Mouse (Mus musculus) olfactory bulb, adult 2 months (tissue): ENCODE measurements around the gene Cttnbp2. TPM values are rescaled to one million over a fixed set of nuclear protein-coding genes. Genes with fewer than 3 reads are reported as not detected.
A peak's percentile ranks its signal among the peaks of the same experiment; 100 is the strongest.

Experiments used
- H3K27ac ChIP-seq: fragments of 200-500 bp; 2 replicates; pipeline ENCODE4 v1.5.1; 2012; ENCODE audit warnings: low read depth, low read length; ENCODE audit not compliant: insufficient read depth
- H3K4me1 ChIP-seq: fragments of 200-500 bp; 2 replicates; pipeline ENCODE4 v1.6.1; 2012; ENCODE audit warnings: low read length; ENCODE audit not compliant: control insufficient read depth, insufficient read depth
- H3K4me3 ChIP-seq: fragments of 200-500 bp; 2 replicates; pipeline ENCODE4 v1.5.1; 2012; ENCODE audit warnings: mild to moderate bottlenecking, low read depth, low read length, moderate library complexity; ENCODE audit not compliant: insufficient read depth
- CTCF ChIP-seq: fragments of 200-500 bp; IDR thresholded peaks from 2 replicates; pipeline ENCODE4 v1.5.1; 2012; ENCODE audit warnings: low read depth, mild to moderate bottlenecking, low read length, moderate library complexity; ENCODE audit not compliant: insufficient read depth
- POLR2A ChIP-seq: fragments of 200-500 bp; IDR thresholded peaks from 2 replicates; pipeline ENCODE4 v1.6.1; 2012; ENCODE audit warnings: mild to moderate bottlenecking, low read depth, low read length, moderate library complexity; ENCODE audit not compliant: insufficient read depth
- WGBS: fragments of 180-500 bp; shearing (Covaris S2); methylation state at CpG from one replicate; pipeline ENCODE4 v1.1.7; 2018; 5-methylcytosine and 5-hydroxymethylcytosine counted together
- polyA plus RNA-seq: library from polyadenylated mRNA; stranded (reverse); fragments of >200 nt; gene quantifications from 2 replicates; pipeline ENCODE4 v1.2.4, GENCODE M21; 2012; ENCODE audit warnings: low replicate concordance; ENCODE audit not compliant: missing spikeins, insufficient read depth, insufficient read length

The Cttnbp2 gene
- polyA plus RNA-seq, 1 experiment = 113 TPM

DNA sequence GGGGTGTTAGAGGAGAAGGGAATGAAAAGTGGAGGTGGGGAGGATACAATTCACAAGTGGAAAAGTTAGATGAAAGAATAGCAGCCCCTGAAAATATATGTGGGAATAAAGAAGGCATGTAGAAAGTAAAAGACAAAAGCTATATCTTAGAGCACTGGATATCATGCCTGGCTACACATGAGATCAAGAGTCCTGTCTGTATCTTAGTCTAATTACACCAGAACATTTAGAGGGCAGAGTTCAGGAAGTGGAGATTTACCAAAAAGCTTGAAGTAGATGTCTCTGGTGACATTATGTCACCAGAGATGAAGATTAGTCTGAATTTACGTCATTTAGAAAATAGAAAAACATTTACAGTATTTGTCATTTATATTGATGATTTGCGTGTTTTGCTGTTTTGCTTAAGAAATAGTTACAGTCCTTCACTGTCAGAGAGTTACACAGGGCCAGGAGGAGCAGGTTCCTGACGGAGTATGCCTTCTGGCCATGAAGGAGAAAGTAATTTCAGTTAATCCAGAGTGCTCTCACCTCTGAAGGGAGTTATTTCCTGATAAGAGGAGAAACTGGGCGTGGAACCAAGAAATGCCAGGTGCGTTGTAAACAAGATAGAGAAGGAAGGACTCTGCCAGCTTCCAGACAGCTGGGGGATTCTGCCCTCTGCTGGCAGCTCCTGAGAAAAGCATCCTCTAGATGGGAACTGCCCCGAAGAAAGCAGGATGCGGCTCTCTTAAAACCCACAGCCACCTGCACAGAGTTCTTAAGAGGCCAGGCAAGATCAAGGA is 142.0 kb downstream of the Cttnbp2 start:
- WGBS = 35% methylated on average over 7 of the region's 7 CpGs

GRCm38 (mm10) chr6:18369723-18370122 is 144.9 kb downstream of the Cttnbp2 start:
- H3K4me3 ChIP-seq = no peak overlapping the region
- H3K27ac ChIP-seq = no peak overlapping the region
- TF ChIP-seq POLR2A (no peak), CTCF (no peak)
- no peaks in the 10 kb centered on the region for H3K4me1 ChIP-seq
- WGBS = 90% methylated on average over 4 of the region's 4 CpGs

More for the DNA sequence above, 142.0 kb downstream of the Cttnbp2 start:
- Histone ChIP-seq H3K4me3 (no peak overlapping the region), H3K27ac (no peak overlapping the region), H3K4me1 (no peaks in the 10 kb centered on the region)
- TF ChIP-seq POLR2A = no peak
- TF ChIP-seq CTCF = peak; percentile 85

DNA sequence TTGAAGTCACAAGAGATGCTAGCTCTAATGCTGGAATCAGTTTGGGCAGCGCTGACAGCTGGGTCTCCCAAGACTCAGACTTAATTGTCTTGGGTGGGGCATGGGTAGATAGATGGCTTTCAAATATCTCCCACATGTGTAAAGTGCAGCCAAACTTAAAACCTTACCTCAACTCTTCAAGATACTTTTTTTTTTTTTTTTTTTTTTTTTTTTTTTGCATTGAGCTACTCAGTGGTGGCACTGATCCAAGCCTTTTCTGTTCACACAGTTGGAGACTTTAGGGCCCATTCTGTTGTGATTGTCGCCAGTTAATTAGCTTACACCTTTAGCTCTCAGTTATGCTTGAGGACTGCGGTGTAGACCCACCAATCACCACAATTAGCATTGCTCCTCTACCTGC is 145.6 kb downstream of the Cttnbp2 start:
- no peak overlapping the region for H3K4me3 ChIP-seq
- 58% methylated on average over 3 of the region's 3 CpGs for whole genome bisulfite sequencing
- no peaks in the 10 kb centered on the region for H3K4me1 ChIP-seq
- H3K27ac ChIP-seq = no peak overlapping the region
- TF ChIP-seq CTCF (no peak), POLR2A (no peak)

DNA sequence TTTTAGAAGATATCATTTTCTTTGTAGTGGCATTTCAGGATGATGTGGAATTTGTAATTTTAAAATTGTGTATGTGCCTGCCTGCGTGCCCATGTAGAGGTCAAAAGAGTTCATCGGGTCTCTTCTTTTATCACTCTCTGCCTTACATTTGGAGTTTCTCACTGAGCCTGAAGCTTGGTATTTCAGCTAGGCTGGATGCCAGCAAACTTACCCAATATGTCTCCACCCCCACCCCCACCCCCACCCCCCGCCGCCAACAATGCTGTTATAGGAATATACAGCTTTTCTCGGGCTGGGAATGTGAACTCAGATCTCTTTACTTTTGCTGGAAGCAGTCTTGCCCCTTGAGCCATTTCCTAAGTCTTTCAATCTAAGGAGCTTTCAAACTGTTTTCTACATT is 152.4 kb downstream of the Cttnbp2 start:
- TF ChIP-seq POLR2A = no peak
- no peak for TF ChIP-seq CTCF
- no peak overlapping the region for H3K4me3 ChIP-seq
- no peak overlapping the region for H3K27ac ChIP-seq
- 56% methylated on average over 5 of the region's 5 CpGs for WGBS
- H3K4me1 ChIP-seq = no peaks in the 10 kb centered on the region

DNA sequence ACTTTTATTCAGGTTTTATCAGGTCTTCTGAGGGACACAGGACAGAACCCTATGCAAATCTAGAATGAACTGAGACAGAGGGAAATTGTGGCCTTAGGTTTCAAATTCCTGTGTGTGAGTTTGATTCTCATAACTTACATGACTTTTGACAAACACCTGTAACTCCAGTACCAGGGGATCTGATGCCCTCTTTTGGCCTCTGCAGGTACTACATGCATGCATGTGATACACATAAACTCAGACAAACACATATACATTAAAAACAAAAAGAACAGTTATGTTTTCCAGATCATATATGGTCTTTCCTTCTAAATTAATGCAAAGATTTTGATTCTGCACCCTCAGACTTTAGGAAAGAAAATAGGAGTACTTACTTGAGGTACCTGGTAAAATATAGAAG is 153.7 kb downstream of the Cttnbp2 start:
- Histone ChIP-seq H3K4me3 (no peak overlapping the region), H3K27ac (no peak overlapping the region)
- TF ChIP-seq CTCF (no peak), POLR2A (no peak)

GRCm38 (mm10) chr6:18360154-18360553 is 154.5 kb downstream of the Cttnbp2 start:
- H3K4me1 ChIP-seq = no peaks in the 10 kb centered on the region
- 82% methylated on average over 1 of the region's 1 CpGs for WGBS
- no peak overlapping the region for H3K4me3 ChIP-seq
- no peak overlapping the region for H3K27ac ChIP-seq
- TF ChIP-seq CTCF (no peak), POLR2A (no peak)

More for the DNA sequence above, 153.7 kb downstream of the Cttnbp2 start:
- H3K4me1 ChIP-seq = no peaks in the 10 kb centered on the region

DNA sequence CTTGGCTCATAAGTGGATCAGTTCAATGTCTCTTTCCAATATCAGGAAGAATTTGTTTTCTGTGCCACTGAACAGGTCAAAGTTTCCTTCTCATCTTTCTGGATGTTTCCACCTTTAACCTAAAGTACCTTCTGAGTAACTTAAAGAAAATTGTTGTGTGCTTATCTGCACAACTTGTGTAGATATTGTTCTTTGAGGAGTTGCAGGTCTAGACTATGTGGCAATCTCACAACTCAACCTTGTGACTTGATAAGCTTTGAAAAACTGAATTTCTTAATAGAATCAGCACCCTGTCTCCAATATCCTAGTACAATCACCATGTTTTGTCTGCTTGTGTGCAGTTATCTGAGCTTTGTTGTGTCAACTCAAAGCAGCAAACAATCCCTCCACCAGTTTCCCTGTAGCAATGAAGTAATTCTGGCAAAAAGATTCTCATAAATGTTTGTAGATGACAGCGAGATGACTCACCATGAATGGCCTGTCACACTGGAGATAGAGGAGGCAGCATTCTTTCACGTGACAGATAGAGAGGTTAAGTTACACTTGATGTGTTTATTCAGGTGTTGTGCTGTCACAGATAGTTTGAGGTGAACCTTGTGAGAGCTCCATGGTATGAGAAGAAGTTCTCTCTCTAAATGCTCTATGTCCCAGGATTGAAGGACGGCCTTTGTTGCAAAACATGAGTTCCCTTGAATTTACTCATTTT is 165.3 kb downstream of the Cttnbp2 start:
- TF ChIP-seq CTCF (no peak), POLR2A (no peak)
- WGBS = 85% methylated on average over 3 of the region's 3 CpGs
- H3K4me1 ChIP-seq = no peaks in the 10 kb centered on the region
- no peak overlapping the region for H3K27ac ChIP-seq
- H3K4me3 ChIP-seq = no peak overlapping the region

GRCm38 (mm10) chr6:18344272-18344671 is 170.4 kb downstream of the Cttnbp2 start:
- Histone ChIP-seq H3K27ac (no peak overlapping the region), H3K4me1 (no peaks in the 10 kb centered on the region), H3K4me3 (no peak overlapping the region)
- no peak for TF ChIP-seq POLR2A
- TF ChIP-seq CTCF = no peak
- WGBS = 79% methylated on average over 2 of the region's 2 CpGs

GRCm38 (mm10) chr6:18338307-18338706 is 176.3 kb downstream of the Cttnbp2 start:
- Histone ChIP-seq H3K27ac (no peak overlapping the region), H3K4me3 (no peak overlapping the region), H3K4me1 (no peaks in the 10 kb centered on the region)
- no peak for TF ChIP-seq POLR2A
- no peak for TF ChIP-seq CTCF
